Mouse (Mus musculus) gastrocnemius, adult 2 months (tissue): ENCODE data around the gene Lmod3. TPM values are rescaled to one million over a fixed set of nuclear protein-coding genes. Genes with fewer than 3 reads are reported as not detected.

ENCODE experiments used
- DNase-seq: peaks from one replicate; pipeline ENCODE4 v3.0.0; 2022
- H3K27ac ChIP-seq: fragments of 200-600 bp; 2 replicates; pipeline ENCODE4 v1.8.1; 2022; ENCODE audit warnings: mild to moderate bottlenecking
- H3K4me3 ChIP-seq: fragments of 200-600 bp; 2 replicates; pipeline ENCODE4 v1.8.1; 2022; ENCODE audit warnings: mild to moderate bottlenecking, moderate library complexity
- CTCF ChIP-seq: fragments of 200-600 bp; IDR thresholded peaks from 2 replicates; pipeline ENCODE4 v1.8.1; 2022; ENCODE audit warnings: antibody characterized with exemption, mild to moderate bottlenecking, moderate library complexity
- intact Hi-C: fragments of 180-260 bp; cut with DNase I; formaldehyde crosslinking; loops from one replicate; pipeline ENCODE4 v1.15.1; 2025
- total RNA-seq, 2 experiments: library from RNA; stranded (reverse); gene quantifications; 2 replicates each; pipeline ENCODE4 v1.2.3; 2021

The Lmod3 gene
- total RNA-seq, 2 experiments from 2014 or later, result 95.4 to 186 TPM

DNA sequence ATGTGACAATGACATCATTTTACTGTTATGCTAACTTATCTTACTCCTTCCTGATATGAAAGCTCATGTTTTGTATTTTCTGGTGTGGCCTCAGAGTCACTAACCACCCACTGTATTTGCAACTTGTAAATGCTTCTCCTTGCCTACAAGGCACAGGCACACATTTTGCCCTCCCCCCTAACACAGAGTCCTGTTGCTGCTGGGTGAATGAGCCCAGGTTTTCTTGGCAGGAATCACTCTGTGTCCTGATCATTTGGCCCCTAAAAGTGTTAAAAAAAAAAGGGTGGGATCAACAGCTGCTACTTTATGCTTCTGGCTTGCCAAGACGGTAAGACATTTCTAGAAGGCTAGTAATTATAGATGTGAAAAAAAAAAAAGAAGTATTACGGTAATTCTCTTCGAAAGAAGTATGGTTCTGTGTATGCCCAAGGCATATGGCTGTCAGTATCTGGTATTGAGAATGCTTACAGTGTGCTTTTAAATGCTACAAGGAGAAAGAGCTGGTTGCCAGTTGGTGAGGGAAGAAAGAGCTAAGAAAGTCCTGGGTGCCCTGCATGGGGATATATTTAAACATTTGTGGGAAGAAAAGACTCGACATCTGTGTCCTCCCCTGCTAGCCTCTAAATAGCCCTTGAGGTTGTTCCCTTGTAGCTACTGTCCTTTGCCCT, 36.3 kb downstream of the Lmod3 start:
- Histone ChIP-seq H3K27ac (peak overlapping the region; percentile 99), H3K4me3 (peak overlapping the region; percentile 38)
- peak; percentile 34 for DNase-seq
- intact Hi-C loops, result no loop called here
- no peak for TF ChIP-seq CTCF

DNA sequence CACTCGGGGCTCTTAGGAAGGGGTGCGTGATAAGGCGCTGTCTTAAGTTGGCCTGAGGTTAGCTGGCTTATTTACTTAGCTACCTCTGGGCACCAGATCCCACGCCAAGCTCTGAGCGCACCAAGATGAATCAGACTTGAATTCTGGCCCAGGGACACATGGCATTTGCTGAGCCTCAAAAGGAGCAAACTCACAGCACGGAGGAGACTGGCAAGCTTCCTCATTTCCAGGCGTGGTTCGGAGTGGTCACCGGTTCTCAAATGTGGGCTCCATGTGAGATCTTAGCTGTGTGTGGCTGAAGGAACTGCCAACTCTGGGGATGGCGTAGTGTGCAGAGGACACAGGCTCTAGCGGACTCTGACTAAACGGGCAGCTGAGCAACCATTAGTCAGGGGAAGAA, 40.6 kb downstream of the Lmod3 start:
- DNase-seq, result peak; percentile 90
- intact Hi-C loops, result loop anchor here (5.0 kb wide), 1 partner anchor 40 kb away; the partner anchor contains the start of gene Lmod3
- Histone ChIP-seq H3K27ac (peak overlapping the region; percentile 99), H3K4me3 (peak overlapping the region; percentile 94)
- TF ChIP-seq CTCF, result no peak

DNA sequence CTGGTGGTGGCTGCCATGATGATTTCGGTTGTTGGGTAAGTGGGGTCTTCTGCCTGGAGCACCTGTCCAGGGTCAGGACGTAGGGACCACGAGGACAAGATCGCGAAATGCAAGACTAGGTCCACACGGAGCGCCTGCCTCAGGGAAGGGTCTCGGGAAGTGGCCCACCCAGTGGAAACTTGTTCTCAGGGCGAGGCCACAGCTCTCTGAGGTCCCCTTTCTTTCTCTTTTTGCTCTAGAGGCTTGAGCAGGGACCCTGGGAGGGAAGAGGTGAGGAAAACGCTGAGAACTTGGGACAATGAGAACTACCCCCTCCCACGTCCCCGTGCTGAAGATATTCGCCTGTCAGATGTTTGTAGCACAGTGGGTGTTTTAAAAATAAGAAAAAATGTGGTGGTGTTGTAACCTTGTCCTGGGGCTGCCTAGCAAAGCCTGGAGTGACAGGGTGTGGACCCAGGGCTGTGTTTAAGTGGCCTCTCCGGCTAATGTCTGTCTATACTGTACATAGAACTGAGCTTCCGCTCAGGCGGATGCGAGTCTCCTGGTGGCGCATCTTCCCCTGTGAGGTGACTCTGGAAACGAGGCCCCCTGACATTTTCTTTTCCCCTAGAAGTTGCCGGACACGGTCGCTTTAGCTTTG, 41.5 kb downstream of the Lmod3 start:
- H3K4me3 ChIP-seq, result peak overlapping the region; percentile 94
- peak overlapping the region; percentile 99 for H3K27ac ChIP-seq
- DNase-seq, result peak; percentile 45
- 0 out of 2 replicates have a peak, but pooled peaks have one; percentile 5 for TF ChIP-seq CTCF
- intact Hi-C loops, result loop anchor here (5.0 kb wide), 1 partner anchor 41 kb away; the partner anchor contains the start of gene Lmod3

- intact Hi-C loops, result loop anchor here (5.0 kb wide), 1 partner anchor 42 kb away; the partner anchor contains the start of gene Lmod3
- H3K27ac ChIP-seq, result peak within 1 kb of the TSS; percentile 99
These were observed 42.2 kb downstream of the Lmod3 start, which contains the start of gene Arl6ip5 for GRCm38 (mm10) chr6:97210191-97210961. Gene Arl6ip5, plus strand, starts transcription at chr6:97210689.

DNA sequence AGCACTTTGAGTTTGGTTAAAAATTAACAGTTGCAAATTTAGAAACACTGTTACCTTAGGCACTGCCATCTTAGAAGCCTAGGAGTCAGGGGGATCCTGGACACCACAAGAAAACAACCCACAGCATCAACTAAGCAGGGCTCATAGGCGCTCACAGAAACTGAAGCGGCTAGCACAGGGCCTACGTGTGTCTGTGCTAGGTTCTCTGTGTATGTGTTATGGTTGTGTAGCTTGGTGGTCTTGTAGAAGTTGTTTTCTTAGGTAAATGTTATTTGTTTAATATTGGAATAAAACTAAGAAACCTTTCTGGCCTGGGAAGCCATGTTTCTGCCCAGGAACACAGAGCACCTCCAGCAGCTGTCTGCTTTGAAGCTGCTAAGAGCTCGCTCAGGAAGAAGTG, 42.8 kb downstream of the Lmod3 start:
- no peak for DNase-seq
- Histone ChIP-seq H3K27ac (peak overlapping the region; percentile 99), H3K4me3 (peak overlapping the region; percentile 94)
- intact Hi-C loops, result loop anchor here (5.0 kb wide), 1 partner anchor 43 kb away; the partner anchor contains the start of gene Lmod3
- TF ChIP-seq CTCF, result no peak

More at GRCm38 (mm10) chr6:97210191-97210961, 42.2 kb downstream of the Lmod3 start, which contains the start of gene Arl6ip5:
- H3K4me3 ChIP-seq, result peak within 1 kb of the TSS; percentile 94
- peak; percentile 94 for DNase-seq
- no peak for TF ChIP-seq CTCF

DNA sequence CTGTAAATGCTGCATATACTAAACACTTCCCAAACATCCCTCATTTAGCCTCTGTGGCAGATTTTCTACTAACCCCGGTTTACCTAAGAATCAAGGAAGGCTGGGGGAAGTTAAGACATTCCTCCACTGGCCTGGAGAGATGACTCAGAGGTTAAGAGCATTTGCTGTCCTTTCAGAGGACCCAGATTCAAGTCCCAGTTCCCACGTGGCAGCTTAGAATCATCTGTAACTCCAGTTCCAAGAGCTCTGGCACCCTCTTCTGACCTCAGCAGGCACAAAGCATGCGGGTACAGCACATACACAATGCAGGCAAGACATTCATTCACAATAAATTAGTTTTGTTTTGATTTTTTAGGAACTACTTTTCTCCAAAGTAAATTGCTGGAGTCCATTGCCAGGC, 43.4 kb downstream of the Lmod3 start:
- intact Hi-C loops, result no loop called here
- TF ChIP-seq CTCF, result no peak
- H3K27ac ChIP-seq, result peak overlapping the region; percentile 99
- H3K4me3 ChIP-seq, result no peak overlapping the region
- no peak for DNase-seq

- Histone ChIP-seq H3K4me3 (peak overlapping the region; percentile 34; the same call in 1 of the 2 replicates), H3K27ac (peak overlapping the region; percentile 99)
- TF ChIP-seq CTCF, result no peak
- DNase-seq, result no peak
- intact Hi-C loops, result no loop called here
These were observed 44.2 kb downstream of the Lmod3 start for GRCm38 (mm10) chr6:97208406-97208805.

DNA sequence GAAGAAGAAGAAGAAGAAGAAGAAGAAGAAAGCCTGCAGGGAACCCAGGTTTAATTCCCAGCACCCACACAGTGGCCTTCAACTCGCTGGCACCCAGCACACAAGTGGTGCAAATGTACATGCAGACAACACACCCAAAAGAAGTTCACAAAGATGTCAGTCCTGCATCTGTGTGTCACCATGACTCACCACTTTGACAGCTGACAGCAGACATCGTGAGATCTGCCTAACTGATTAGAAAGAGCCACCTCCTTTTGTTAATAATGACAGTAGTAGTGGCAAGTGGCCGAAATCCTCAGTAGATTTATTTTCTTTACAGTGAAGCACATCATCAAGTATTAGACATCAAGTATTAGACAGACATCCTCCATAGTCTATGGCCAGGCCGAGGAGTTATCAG, 45.5 kb downstream of the Lmod3 start:
- Histone ChIP-seq H3K4me3 (no peak overlapping the region), H3K27ac (peak overlapping the region; percentile 99; the same call in 1 of the 2 replicates)
- TF ChIP-seq CTCF, result no peak
- intact Hi-C loops, result no loop called here
- no peak for DNase-seq

DNA sequence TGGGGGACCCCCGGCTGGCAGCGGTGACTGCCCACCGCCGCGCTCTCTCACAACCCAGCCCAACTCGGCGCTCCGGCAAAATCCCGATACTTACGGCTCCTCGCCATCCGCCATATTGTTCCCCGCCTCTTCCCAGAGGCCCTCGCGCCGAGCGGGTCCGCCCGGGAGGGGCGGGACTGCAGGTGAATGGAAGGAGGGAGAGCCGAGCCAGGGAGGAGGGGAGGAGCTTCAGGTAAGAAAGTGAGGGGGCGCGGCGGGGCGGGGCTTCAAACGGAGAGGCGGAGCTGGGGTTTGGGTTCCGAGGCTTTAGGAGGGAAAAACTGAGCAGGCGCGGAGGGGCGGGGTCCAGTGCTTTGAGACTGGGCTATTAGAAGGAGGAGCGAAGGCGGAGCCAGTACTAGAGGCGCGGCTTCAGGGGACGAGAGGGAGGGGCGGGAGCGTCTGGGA, 47.1 kb downstream of the Lmod3 start, which contains the start of gene Uba3:
Gene Uba3, minus strand, starts transcription at position 209 of the 447 bp plus-strand sequence.
- Histone ChIP-seq H3K27ac (peak within 1 kb of the TSS; percentile 92), H3K4me3 (peak within 1 kb of the TSS; percentile 83)
- peak; percentile 100 for DNase-seq
- TF ChIP-seq CTCF, result no peak
- intact Hi-C loops, result no loop called here

GRCm38 (mm10) chr6:97204952-97205351, 47.6 kb downstream of the Lmod3 start:
- no peak for TF ChIP-seq CTCF
- intact Hi-C loops, result no loop called here
- DNase-seq, result peak; percentile 54
- H3K27ac ChIP-seq, result peak overlapping the region; percentile 92
- H3K4me3 ChIP-seq, result peak overlapping the region; percentile 83

DNA sequence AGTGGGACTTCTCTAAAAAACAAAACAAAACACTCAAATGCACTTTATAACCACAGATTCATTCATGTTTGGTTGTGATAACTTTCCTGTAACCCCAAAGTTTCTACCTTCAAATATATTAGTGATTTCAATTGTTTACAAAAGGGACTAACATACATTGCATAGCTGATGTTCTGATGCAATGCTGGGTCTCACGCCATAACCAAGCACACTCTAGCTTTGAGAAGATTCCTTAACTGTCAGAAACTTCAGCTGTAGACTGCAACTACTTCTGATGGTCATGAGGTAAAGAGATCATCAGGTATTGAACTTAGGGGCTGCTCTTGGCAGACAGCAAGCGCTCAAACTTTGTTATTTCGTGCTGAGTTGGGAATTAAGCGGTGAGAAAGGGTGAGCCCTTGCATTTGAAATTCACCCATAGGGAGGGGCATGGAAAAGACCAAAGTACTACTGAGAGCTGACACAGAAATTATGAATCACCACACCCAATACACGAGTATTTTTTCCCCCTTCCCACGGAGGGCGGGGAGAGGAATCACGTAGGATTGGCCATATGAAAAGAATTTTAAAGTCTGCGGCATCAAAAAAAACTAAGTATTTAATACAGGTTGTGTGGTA, 48.2 kb downstream of the Lmod3 start:
- peak overlapping the region; percentile 92 for H3K27ac ChIP-seq
- TF ChIP-seq CTCF, result no peak
- no peak for DNase-seq
- intact Hi-C loops, result no loop called here
- peak overlapping the region; percentile 83 for H3K4me3 ChIP-seq

- no peak for DNase-seq
- no peak for TF ChIP-seq CTCF
- intact Hi-C loops, result no loop called here
- H3K27ac ChIP-seq, result no peak overlapping the region
- no peak overlapping the region for H3K4me3 ChIP-seq
These were observed 50.1 kb downstream of the Lmod3 start for GRCm38 (mm10) chr6:97202477-97202876.
